Mouse (Mus musculus): ENCODE results near the gene Arhgap35.

DNA sequence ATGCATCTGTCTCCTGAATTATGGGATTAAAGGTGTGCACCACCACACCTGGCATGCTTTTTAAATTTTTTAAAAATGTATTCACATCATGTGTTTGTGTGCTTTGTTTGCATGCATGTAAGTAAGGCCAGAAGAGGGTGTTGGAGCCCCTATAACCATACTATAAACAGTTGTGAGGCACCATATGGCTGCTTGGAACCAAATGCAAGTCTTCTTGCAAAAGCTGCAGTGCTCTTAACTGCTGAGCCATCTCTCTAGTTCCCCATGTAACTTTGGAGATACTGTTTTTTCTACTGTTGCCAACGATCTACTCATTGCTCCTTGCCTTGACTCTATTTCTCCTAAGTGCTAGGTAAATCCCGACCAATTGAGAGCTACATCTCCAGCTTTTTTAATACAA is 95.5 kb downstream of the Arhgap35 start:
- TF ChIP-seq POLR2A (IDR thresholded peaks at IDR 0.05; ENCODE audit: borderline replicate concordance, extremely low read depth, insufficient read depth, insufficient read length, poor library complexity, severe bottlenecking) (no peak), CTCF (IDR thresholded peaks at IDR 0.05; ENCODE audit: borderline replicate concordance, extremely low read depth, insufficient read depth, insufficient read length) (no peak)

All from brain, embryonic 14.5 days (tissue).